Mouse (Mus musculus) small intestine, adult 2 months (tissue): ENCODE results near the gene Zfp580. TPM values are rescaled to one million over a fixed set of nuclear protein-coding genes. Genes with fewer than 3 reads are reported as not detected.

Experiments used
- H3K27ac ChIP-seq: fragments of 200-500 bp; 2 replicates; pipeline ENCODE4 v1.5.1; 2012; ENCODE audit warnings: low read depth, low read length, control low read depth, inconsistent platforms; ENCODE audit not compliant: insufficient read depth
- H3K27me3 ChIP-seq: fragments of 200-500 bp; 2 replicates; pipeline ENCODE4 v1.6.1; 2012; ENCODE audit warnings: mild to moderate bottlenecking, moderate library complexity, low read length, inconsistent platforms; ENCODE audit not compliant: control insufficient read depth, insufficient read depth
- H3K36me3 ChIP-seq: fragments of 200-500 bp; 2 replicates; pipeline ENCODE4 v1.6.1; 2012; ENCODE audit warnings: mild to moderate bottlenecking, low read length, control low read depth, inconsistent platforms; ENCODE audit not compliant: control insufficient read depth, insufficient read depth
- H3K4me1 ChIP-seq: fragments of 200-500 bp; 2 replicates; pipeline ENCODE4 v1.6.1; 2012; ENCODE audit warnings: low read length, inconsistent platforms, mixed read lengths; ENCODE audit not compliant: control insufficient read depth, insufficient read depth, insufficient read length
- H3K4me3 ChIP-seq: fragments of 200-500 bp; 2 replicates; pipeline ENCODE4 v1.5.1; 2012; ENCODE audit warnings: low read depth, mild to moderate bottlenecking, control low read depth, inconsistent platforms, low read length, moderate library complexity
- CTCF ChIP-seq: fragments of 200-500 bp; IDR thresholded peaks from 2 replicates; pipeline ENCODE4 v1.5.1; 2012; ENCODE audit warnings: low read depth, mild to moderate bottlenecking, control low read depth, inconsistent platforms, low read length, moderate library complexity, mixed read lengths; ENCODE audit not compliant: insufficient replicate concordance, insufficient read length; ENCODE audit errors: extremely low read depth
- POLR2A ChIP-seq: fragments of 200-500 bp; IDR thresholded peaks from 2 replicates; pipeline ENCODE4 v1.6.1; 2012; ENCODE audit warnings: low read depth, mild to moderate bottlenecking, control low read depth, inconsistent platforms, low read length, moderate library complexity
- WGBS: fragments of 180-500 bp; shearing (Covaris S2); methylation state at CpG from one replicate; pipeline ENCODE4 v1.1.7; 2018; 5-methylcytosine and 5-hydroxymethylcytosine counted together
- polyA plus RNA-seq: library from polyadenylated mRNA; depleted of rRNA; stranded (reverse); fragments of >200 nt; gene quantifications from 2 replicates; pipeline ENCODE4 v1.2.3, GENCODE M21; 2012

Zfp580 gene
- polyA plus RNA-seq, 1 experiment = 17.6 TPM

- Histone ChIP-seq H3K36me3 (peaks cover 18% of the 10 kb centered on the region), H3K4me3 (peak overlapping the region; percentile 72; the same call in 1 of the 2 replicates), H3K4me1 (peaks cover 4% of the 10 kb centered on the region; the same call in 1 of the 2 replicates), H3K27me3 (no peaks in the 10 kb centered on the region), H3K27ac (no peak overlapping the region)
- WGBS = 46% methylated on average over 5 of the region's 5 CpGs
- no peak for TF ChIP-seq CTCF
- no peak for TF ChIP-seq POLR2A
Measured at GRCm38 (mm10) chr7:5021197-5021596, 30.1 kb upstream of the Zfp580 start.

GRCm38 (mm10) chr7:5029543-5029942, 21.8 kb upstream of the Zfp580 start:
- Histone ChIP-seq H3K27ac (no peak overlapping the region), H3K4me1 (no peaks in the 10 kb centered on the region), H3K36me3 (peaks cover 44% of the 10 kb centered on the region), H3K4me3 (no peak overlapping the region), H3K27me3 (no peaks in the 10 kb centered on the region)
- TF ChIP-seq CTCF = no peak
- TF ChIP-seq POLR2A = no peak
- WGBS = 97% methylated on average over 22 of the region's 22 CpGs

- 97% methylated on average over 21 of the region's 21 CpGs for WGBS
- H3K36me3 ChIP-seq = peaks cover 44% of the 10 kb centered on the region
- H3K4me1 ChIP-seq = no peaks in the 10 kb centered on the region
- no peak overlapping the region for H3K27ac ChIP-seq
- TF ChIP-seq POLR2A (no peak), CTCF (no peak)
- H3K4me3 ChIP-seq = no peak overlapping the region
- H3K27me3 ChIP-seq = no peaks in the 10 kb centered on the region
Measured at GRCm38 (mm10) chr7:5029946-5030345, 21.4 kb upstream of the Zfp580 start.

- no peaks in the 10 kb centered on the region for H3K27me3 ChIP-seq
- 94% methylated on average over 63 of the region's 63 CpGs for WGBS
- no peak for TF ChIP-seq POLR2A
- TF ChIP-seq CTCF = no peak
- H3K4me3 ChIP-seq = no peak overlapping the region
- no peak overlapping the region for H3K27ac ChIP-seq
- H3K36me3 ChIP-seq = peaks cover 46% of the 10 kb centered on the region
- H3K4me1 ChIP-seq = no peaks in the 10 kb centered on the region
Measured at GRCm38 (mm10) chr7:5030554-5031275, 20.6 kb upstream of the Zfp580 start.

- no peak for TF ChIP-seq POLR2A
- no peak for TF ChIP-seq CTCF
- Histone ChIP-seq H3K36me3 (peaks cover 50% of the 10 kb centered on the region), H3K4me3 (no peak overlapping the region), H3K4me1 (no peaks in the 10 kb centered on the region), H3K27me3 (no peaks in the 10 kb centered on the region), H3K27ac (no peak overlapping the region)
- WGBS = 95% methylated on average over 46 of the region's 46 CpGs
Measured at GRCm38 (mm10) chr7:5031496-5031895, 19.8 kb upstream of the Zfp580 start.

GRCm38 (mm10) chr7:5033818-5034217, 17.5 kb upstream of the Zfp580 start, which contains the start of gene 4632433K11Rik:
Gene 4632433K11Rik, plus strand, starts transcription at chr7:5034118.
- WGBS = 74% methylated on average over 3 of the region's 3 CpGs
- H3K36me3 ChIP-seq = peaks cover 49% of the 10 kb centered on the region
- TF ChIP-seq POLR2A (no peak), CTCF (no peak)

GRCm38 (mm10) chr7:5035628-5036027, 15.7 kb upstream of the Zfp580 start:
- no peak for TF ChIP-seq CTCF
- no peak for TF ChIP-seq POLR2A
- Histone ChIP-seq H3K4me1 (peaks cover 2% of the 10 kb centered on the region; the same call in 1 of the 2 replicates), H3K27me3 (no peaks in the 10 kb centered on the region), H3K36me3 (peaks cover 31% of the 10 kb centered on the region), H3K27ac (no peak overlapping the region), H3K4me3 (no peak overlapping the region)
- 97% methylated on average over 17 of the region's 17 CpGs for WGBS

More at GRCm38 (mm10) chr7:5033818-5034217, 17.5 kb upstream of the Zfp580 start, which contains the start of gene 4632433K11Rik:
- peaks cover 2% of the 10 kb centered on the region; the same call in 1 of the 2 replicates for H3K4me1 ChIP-seq
- no peak within 1 kb of the TSS for H3K4me3 ChIP-seq
- H3K27ac ChIP-seq = no peak within 1 kb of the TSS
- H3K27me3 ChIP-seq = no peaks in the 10 kb centered on the region
